Mouse (Mus musculus) kidney, adult 9 months (tissue): ENCODE results near the gene Zscan25.
"Not testable (repeated sequence)": the region's sequence is repeated elsewhere in the genome, so short reads cannot be mapped to it uniquely, and the experiment has no call there.

Experiments used
- DNase-seq: peaks from one replicate; pipeline ENCODE4 v3.0.0; 2022

Zscan25 gene

DNA sequence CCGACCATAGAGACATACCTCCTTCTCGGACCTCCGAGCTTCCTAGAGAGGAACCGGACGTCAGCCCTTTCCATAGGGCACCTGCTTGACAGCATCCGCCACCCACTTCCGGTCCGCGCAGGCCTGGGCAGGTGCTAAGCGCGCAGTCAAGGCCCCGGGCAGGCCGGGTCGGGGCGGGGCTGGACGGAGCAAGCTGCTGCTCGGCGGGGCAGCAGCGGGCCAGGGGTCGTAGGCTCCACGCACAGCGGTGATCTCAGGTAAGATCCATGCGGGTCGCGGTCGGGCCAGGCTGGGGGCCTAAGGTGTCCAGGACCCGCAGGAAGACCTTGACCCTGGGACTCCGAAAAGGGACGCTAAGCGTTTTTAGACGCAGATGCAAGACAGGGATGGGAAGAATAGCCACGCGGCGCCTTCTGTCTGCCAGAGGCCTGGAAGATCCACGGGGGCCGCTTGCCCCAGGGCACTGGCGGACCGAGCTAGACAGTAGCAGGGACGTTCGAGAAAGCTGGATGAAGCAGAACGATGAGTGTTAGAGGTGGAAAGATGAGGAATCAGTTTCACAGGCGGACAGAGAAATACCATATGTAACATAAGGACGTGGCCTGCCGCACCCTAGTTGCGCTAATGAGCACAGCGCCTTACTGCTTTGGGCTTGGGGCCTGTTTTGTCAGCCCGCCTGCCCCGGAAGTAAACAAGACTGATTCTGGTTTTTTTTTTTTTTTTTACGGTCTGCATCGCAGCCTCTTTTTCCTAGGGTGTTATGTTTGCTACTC, at the start of gene Zscan25:
Zscan25 (plus strand) TSS at position 130 of the 773 bp plus-strand sequence.
- peak; percentile 96 for DNase-seq

DNA sequence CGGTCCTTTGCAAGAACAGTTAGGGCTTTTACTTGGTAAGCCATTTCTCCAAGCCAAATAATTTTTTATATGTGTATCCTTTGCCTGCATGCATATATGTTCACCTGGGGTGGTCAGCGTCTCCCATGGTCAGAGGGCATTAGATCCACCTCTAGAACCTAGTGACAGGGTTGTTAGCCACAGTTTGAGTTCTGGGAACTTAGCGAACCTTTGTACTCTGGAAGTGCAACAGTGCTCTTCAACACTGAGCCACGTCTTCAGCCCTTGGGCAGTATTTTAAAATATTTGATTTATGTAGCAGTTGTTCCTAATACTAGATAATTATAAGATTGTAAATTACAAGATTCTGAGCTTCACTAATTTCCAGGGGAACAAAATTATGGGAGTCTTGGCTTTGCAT, 49.7 kb upstream of the Zscan25 start:
- DNase-seq: peak; percentile 50

DNA sequence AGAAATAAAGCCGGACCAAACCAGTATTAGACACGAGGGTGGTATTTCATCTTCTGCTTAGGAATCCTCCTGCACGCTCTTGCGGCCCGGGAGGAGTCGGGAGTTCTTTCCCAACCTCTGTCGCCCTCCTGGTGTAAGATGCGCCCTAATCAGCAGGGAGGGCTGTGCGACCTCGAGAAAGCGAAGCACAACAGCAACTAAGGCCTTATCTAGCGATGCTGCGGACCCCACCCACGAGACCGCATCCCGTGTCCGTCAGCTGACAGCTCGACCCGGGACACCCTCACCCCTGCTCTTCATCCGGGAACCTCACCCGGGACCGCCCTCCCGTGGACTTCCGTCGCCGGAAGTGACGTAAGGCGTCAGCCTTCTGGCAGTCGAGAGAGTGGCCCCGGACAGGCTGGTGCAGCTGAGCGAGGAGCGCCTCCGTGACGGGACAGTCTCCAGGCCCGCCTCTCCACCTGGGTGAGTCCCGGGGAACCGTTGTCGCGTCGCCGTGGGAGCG, 48.9 kb upstream of the Zscan25 start, which contains the start of gene Zfp655:
Zfp655 (plus strand) TSS at position 349 of the 505 bp plus-strand sequence.
- peak; percentile 98 for DNase-seq

DNA sequence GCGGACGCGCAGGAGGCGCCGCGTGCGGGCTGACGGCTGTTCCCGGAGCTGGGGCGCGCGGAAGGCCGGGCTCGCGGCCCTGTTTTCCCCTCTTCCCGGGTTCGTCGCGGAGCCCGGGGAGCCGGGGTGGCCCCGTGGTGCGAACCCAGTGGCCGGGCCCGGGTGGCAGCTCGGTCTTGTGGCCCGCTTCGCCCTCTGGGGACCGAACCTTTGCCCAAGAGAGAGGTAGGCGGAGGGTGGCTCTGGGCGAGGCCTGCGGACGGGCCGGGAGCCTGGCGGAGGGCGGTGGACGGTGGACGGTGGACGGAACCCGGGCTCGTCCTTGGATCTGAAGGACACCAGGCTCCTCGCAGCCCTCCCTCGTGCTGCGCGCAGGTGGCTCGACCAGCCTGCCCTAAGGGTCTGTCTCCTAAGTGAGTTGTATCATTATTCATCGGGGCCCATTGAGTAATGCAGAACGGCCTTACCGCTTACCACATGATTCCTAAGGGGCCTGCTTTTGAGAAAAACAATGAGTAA, 48.3 kb upstream of the Zscan25 start:
- no peak for DNase-seq

DNA sequence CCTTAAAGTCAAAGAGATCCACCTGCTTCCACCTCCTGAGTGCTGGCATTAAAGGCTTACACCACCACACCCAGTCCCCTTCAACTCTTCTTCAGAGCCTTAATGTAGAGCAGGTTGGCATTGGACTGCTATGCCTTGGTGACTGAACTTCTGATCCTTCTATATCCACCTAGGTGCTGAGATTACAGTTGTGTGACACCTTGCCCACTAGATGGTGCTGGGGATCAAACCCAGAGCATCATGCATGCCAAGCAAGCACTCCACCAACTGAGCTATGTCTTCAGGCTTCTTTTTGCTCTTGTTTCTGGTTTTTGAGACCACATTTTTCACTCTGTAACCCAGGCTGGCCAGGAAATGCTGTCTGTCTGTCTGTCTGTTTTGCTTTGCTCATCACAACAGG, 45.7 kb upstream of the Zscan25 start:
- peak; percentile 51 for DNase-seq

DNA sequence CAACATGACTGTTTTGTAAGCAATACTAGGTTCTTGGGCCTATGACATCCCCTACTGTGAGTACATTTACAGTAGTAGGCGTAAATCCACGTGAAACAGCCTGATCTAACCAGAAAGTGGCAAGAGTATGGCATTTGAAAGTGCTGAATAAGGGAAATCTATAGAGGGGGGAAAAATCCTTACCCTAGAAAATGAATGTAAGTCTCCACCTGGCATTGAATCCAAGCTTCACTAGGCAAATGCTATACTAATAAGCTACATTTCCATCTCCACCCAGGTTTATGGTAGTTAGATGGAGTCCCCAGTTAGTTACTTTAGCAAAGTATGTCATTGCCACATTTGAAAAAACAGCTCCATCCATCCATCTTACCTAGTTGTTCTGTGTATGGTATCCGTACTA, 30.8 kb upstream of the Zscan25 start:
- no peak for DNase-seq

DNA sequence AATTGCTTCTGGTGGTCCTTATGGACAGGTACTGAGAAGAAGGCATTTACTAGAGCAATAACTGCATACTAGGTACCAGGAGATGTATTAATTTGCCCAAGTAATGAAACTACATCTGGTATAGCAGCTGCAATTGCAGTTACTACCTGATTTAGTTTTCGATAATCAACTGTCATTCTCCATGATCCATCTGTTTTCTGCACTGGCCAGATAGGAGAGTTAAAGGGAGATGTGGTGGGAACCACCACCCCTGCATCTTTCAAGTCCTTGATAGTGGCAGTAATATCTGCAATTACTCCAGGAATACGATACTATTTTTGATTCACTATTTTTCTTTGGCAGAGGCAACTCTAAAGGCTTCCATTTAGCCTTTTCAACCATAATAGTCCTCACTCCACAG, 6.7 kb upstream of the Zscan25 start:
- not testable (repeated sequence) for DNase-seq

DNA sequence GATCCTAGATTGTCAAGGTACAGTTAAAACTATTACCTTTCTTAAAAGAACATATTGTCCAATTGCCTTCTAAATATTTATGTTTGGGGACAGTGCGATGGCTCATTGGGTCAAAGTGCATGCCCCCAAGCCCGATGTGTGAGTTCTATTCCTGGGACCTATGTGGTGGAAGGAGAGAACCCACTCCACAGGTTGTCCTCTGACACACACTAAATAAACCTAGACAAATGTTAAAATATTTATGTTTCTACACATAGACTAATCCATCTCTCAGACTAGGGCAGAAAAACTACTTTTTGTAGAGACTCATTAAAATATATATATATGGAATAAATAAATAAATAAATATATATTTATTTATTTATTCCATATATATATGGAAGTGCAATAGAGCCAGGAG, 352 bp upstream of the Zscan25 start:
- DNase-seq: no peak

DNA sequence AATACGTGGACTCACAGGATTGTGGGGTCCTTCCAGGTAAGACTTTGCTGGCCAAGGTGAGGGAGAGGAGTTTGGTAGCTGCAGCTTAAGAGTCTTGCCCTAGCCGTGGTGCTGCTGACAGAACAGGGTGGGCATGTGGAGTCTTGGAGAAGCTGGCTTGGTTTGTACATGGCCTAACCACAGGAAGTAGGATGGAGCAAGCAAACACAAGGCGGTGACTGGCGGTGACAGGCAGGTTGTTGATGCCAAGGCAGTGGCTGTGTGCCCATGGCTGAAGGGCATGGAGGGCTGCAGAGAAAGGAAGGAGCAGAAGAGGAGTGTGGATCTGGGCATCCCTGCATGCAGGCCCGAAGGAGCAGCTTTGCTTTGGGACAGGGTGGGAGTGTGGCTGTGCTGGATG, 8.1 kb downstream of the Zscan25 start:
- no peak for DNase-seq

DNA sequence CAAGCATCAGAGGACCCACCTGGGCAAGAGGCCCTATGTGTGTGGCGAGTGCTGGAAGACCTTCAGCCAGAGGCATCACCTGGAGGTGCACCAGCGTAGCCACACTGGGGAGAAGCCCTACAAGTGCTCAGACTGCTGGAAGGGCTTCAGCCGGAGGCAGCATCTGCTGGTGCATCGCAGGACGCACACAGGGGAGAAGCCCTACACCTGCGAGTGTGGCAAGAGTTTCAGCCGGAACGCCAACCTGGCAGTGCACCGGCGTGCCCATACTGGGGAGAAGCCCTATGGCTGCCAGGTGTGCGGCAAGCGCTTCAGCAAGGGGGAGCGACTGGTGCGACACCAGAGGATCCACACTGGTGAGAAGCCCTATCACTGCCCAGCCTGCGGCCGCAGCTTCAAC, 10.4 kb downstream of the Zscan25 start:
- DNase-seq: no peak

DNA sequence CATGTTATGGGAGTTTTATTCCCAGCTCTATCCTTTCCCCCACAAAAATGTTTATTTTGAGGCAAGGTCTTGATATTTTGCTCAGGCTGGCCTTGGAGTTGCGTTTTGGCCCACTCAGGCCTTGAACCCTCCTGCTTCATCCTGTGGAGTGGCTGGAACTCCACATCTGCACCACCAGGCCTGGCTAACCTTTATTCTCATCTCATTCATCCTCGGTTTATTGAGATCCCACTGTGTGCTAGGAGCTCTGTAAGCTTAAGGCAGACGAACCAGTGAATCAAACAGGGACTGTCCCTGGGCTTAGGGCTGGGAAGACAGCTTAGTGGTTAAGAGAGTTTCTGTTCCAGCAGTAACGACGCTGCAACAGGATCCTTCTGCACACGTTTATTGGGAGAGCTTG, 12.1 kb downstream of the Zscan25 start:
- no peak for DNase-seq

DNA sequence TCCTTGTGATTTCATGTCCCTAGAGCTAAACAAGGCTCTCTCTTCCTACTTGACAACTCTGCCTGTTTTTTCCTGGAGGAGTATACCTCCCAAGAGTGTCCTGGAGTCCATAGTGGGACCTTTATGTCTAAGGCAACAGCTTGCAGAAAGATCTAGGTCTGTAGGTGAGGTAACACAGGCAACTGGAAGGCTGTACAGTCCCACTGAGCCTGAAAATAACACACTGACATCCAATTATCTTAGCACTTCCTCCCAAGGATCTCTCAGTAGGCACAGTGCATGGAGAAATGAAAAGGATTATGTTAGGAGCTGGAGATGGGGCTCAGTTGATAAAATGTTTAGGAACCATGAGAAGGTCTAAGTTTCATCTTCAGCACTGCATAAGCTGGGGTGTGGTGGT, 20.2 kb downstream of the Zscan25 start:
- no peak for DNase-seq

DNA sequence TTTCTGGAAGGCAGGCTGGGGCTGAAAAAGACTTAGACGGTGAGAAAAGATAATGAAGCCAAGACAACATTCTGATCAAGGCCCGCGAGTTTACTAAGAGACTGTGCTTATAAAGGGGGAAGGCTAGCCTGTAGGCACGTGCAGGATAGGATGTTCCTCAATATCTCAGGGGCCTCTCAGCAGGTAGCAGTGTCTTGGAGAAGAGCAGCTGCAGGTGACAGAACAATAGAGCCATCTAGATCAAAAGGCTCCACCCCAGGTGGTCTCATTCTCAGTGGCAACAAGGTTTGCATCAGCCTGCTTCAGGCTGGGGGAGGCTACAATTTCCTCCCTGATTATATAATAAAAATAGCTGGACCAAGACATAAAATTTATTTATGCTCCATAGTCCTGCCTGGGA, 21.5 kb downstream of the Zscan25 start:
- not testable (repeated sequence) for DNase-seq

DNA sequence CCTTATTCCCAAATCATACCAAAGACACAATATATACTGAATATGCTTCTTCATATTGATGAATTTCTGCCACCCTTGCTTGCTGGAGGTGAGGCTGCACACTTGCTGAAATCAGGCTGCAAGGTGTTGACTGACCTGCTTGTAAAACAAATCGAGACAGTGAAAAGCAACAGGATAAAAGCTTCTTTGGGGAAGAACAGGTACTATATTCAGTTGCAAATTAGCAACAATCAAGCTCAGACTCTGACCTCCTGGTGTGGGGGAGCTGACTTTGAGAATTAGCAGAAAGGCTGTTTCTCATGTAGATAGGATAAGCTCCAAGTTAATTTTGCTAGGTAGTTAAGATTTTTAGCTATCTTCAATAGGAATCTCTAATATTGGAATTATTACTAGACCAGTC, 22.1 kb downstream of the Zscan25 start:
- DNase-seq: no peak

DNA sequence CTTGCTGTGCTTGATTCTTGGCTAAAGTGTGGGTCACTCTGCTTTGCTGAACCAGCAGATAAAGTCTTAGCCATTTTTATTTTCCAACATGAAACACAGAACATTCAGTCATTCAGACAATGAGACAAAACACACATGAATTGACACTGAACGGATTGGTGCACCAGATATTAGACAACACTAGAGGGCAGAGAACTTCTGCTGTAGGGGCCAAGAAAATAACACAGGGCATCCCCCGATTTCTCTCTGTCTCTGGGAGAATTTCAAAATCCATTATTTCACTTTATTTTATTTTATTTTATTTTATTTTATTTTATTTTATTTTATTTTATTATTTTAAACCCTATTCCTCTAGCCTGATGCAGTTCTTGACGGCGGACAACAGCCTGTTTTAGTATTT, 26.7 kb downstream of the Zscan25 start:
- not testable (repeated sequence) for DNase-seq

DNA sequence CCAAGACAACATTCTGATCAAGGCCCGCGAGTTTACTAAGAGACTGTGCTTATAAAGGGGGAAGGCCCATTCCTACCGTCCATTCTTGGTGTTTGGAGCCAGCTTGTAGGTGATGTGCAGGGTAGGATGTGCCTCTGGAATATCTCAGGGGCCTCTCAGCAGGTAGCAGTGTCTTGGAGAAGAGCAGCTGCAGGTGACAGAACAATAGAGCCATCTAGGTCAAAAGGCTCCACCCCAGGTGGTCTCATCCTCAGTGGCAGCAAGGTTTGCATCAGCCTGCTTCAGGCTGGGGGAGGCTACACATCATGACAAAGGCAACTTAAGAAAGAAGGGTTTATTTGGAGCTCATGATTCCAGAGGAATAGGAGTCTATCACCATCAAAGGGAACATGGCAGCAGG, 27.5 kb downstream of the Zscan25 start:
- DNase-seq: not testable (repeated sequence)

DNA sequence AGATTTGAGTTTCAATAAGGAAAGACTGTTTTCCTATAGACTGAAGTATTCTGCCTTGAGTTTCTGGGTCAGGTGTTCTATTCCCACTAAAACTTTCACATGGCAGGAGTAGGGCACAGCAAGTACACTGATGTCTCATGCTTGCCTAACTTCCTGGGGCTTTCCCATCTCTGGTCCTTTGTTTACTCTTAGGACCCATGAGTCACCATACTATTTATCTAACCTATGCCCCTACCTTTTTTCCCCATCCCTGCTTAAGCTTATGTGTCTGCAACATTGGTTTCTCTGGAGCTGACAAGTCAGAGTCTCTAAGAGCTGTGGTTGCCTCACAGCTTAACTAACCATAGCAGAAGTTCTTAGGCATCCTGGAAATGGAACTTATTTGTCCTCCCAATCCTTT, 33.5 kb downstream of the Zscan25 start:
- DNase-seq: no peak

DNA sequence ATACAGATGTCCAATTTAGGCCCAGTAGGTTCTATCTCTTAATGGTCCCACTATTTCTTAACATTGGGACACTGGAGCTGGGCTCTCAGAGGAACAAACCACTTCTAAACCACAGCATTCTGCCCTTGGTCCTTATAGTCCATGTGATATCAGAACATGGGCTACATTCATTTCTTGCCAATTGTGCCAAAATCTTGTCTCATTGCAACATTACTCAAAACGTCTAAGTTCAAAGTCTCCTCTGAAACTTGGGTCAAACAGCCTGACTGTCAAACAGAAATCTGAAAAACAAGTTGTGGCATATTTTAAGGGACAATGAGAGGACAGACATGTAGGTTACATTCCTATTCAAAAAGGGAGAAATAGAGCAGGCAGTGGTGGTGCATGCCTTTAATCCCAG, 36.8 kb downstream of the Zscan25 start:
- DNase-seq: no peak

DNA sequence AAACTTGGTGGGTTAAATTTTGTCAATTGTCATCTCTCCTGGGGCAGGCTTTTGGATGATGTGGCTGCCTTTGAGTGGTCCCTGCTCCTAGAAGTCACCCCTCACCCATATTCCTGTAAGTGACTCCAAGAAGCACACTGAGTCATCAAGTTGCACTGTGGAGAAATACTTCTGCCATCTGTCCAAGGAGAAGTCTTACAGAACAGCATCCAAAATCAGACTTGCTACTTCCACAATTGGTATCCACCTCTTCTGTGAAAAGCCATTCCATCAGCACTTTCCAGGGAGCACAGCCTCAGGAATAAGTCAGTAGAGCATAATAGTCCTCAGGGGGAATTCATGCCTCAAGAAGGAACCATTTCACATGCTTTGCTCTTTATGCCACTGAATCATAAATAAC, 58.5 kb downstream of the Zscan25 start:
- DNase-seq: not testable (repeated sequence)
